In genomic region chr11:76846878-76847222, GRCm38 (mm10) we compare ENCODE assay signal across 8 mouse cellular contexts. TPM values are rescaled to one million over a fixed set of nuclear protein-coding genes. Genes with fewer than 3 reads are reported as not detected.
DNase-seq lines count a peak whose midpoint lies in the region; ATAC-seq and TF ChIP-seq lines count a peak whose summit lies in the region.

Gene Cpd, minus strand, starts transcription at chr11:76847018.

- DNase-seq in gastrocnemius, adult 8-10 months (ENCODE audit: low spot score in 2 of 2) = peak; percentile 94 to 95
- peak; percentile 89 for DNase-seq in hindlimb bud, embryonic 11.5 days (ENCODE audit: extremely low spot score, low read depth, low spot score)
- peak; percentile 87 to 95 for DNase-seq in left cerebral cortex, adult 8-10 months (ENCODE audit: low spot score in 2 of 2)
- DNase-seq in right cerebral cortex, postnatal 10 days (ENCODE audit: low spot score in 2 of 2) = peak; percentile 98
- DNase-seq in urinary bladder, postnatal 25 days (ENCODE audit: low spot score) = peak; percentile 91

- peak; percentile 92 for TF ChIP-seq POLR2A in cortical plate, adult 2 months (IDR thresholded peaks at IDR 0.05; ENCODE audit: extremely low read depth, insufficient read depth, low read length)

- H3K4me3 ChIP-seq in cortical plate, adult 2 months (ENCODE audit: insufficient read depth, low read length) = peak within 1 kb of the TSS; percentile 91
- peak within 1 kb of the TSS; percentile 98 for H3K4me3 ChIP-seq in megakaryocyte, embryonic 14.5 days (replicated peaks)

- peaks cover 19% of the 10 kb centered on the region for H3K9me3 ChIP-seq in megakaryocyte, embryonic 14.5 days

- peaks cover 5% of the 10 kb centered on the region for H3K4me1 ChIP-seq in cortical plate, adult 2 months (ENCODE audit: control insufficient read depth, insufficient read depth, low read length)
- peaks cover 26% of the 10 kb centered on the region for H3K4me1 ChIP-seq in megakaryocyte, embryonic 14.5 days

- no peaks in the 10 kb centered on the region for H3K36me3 ChIP-seq in megakaryocyte, embryonic 14.5 days (replicated peaks; ENCODE audit: low read length)

- peak within 1 kb of the TSS; percentile 84 for H3K27ac ChIP-seq in cortical plate, adult 2 months (ENCODE audit: insufficient read depth, low read length)

- TF ChIP-seq CTCF in cortical plate, adult 2 months (IDR thresholded peaks at IDR 0.05; ENCODE audit: extremely low read depth, insufficient read depth, low read length) = no peak

- ATAC-seq in activated CD4-positive, CD25-positive, alpha-beta regulatory T cell, adult 4 months = peak; percentile 62

- H3K27me3 ChIP-seq in megakaryocyte, embryonic 14.5 days (replicated peaks) = peaks cover 12% of the 10 kb centered on the region

RNA-seq across cellular contexts. Expression of gene Cpd, which starts in this region (rescaled TPM):
- polyA plus RNA-seq in activated CD4-positive, CD25-positive, alpha-beta regulatory T cell, adult 4 months (2017; shearing (Covaris generic)) = 1 to 10 TPM; 4.8 to 6.1 TPM
- 29.1 and 30.5 TPM in 2 replicates for polyA plus RNA-seq in cortical plate, adult 2 months (2012; rRNA removed)
- total RNA-seq in gastrocnemius, adult 8-10 months (2022) = 10 to 100 TPM; 26.9 to 31.3 (median 28.8) TPM
- 10 to 100 TPM; 53.6 to 58.6 (median 54.1) TPM for total RNA-seq in left cerebral cortex, adult 8-10 months (2022)
- 0.40 and 1.0 TPM in 2 replicates for polyA plus RNA-seq in megakaryocyte, embryonic 14.5 days (2012; ENCODE audit: insufficient read depth, low replicate concordance)

Comparison
In these comparisons a context has a peak if more than half of its experiments do, and no peak if none do; other contexts are left out.
1. Peak in every context shown above with its lines: DNase-seq, ATAC-seq, H3K4me3 ChIP-seq and H3K27ac ChIP-seq.